Mouse (Mus musculus) ES-E14 (cell line): ENCODE results near the gene Rapgef2. TPM values are rescaled to one million over a fixed set of nuclear protein-coding genes. Genes with fewer than 3 reads are reported as not detected.

Source experiments
- DNase-seq: peaks from one replicate; pipeline ENCODE4 v3.0.0-alpha.2; 2013; ENCODE audit warnings: low read depth, low spot score
- H3K27ac ChIP-seq: 2 replicates; pipeline ENCODE4 v1.5.1; 2012; ENCODE audit warnings: low read depth, mild to moderate bottlenecking, low read length, moderate library complexity, mixed read lengths; ENCODE audit not compliant: poor library complexity, insufficient read depth, severe bottlenecking
- H3K36me3 ChIP-seq: 2 replicates; pipeline ENCODE4 v1.6.1; 2012; ENCODE audit warnings: mild to moderate bottlenecking, low read length, moderate library complexity, mixed read lengths; ENCODE audit not compliant: control insufficient read depth, poor library complexity, insufficient read depth, severe bottlenecking
- H3K4me1 ChIP-seq, 2 experiments: fragments of 150-350 bp in 1 of 2; sonication (generic) in 1 of 2; 2 replicates each; pipeline ENCODE4 v1.6.1; 2012; ENCODE audit warnings: low read length in 2 of 2, mild to moderate bottlenecking in 1 of 2, mixed read lengths in 1 of 2; ENCODE audit not compliant: control insufficient read depth in 2 of 2, insufficient read depth in 2 of 2, poor library complexity in 1 of 2
- H3K4me3 ChIP-seq, 2 experiments: fragments of 150-350 bp in 1 of 2; sonication (generic) in 1 of 2; 2 replicates each; pipeline ENCODE4 v1.5.1; 2012; ENCODE audit warnings: low read length in 2 of 2, low read depth in 1 of 2, mild to moderate bottlenecking in 1 of 2, mixed read lengths in 1 of 2; ENCODE audit not compliant: insufficient read depth in 1 of 2, poor library complexity in 1 of 2, severe bottlenecking in 1 of 2
- H3K9ac ChIP-seq: 2 replicates; pipeline ENCODE4 v1.6.1; 2012; ENCODE audit warnings: low read depth, mild to moderate bottlenecking, low read length, mixed read lengths; ENCODE audit not compliant: poor library complexity, insufficient read depth, severe bottlenecking
- H3K9me3 ChIP-seq: fragments of 150-350 bp; sonication (generic); 2 replicates; pipeline ENCODE4 v1.6.1; 2012; ENCODE audit warnings: low read depth, mild to moderate bottlenecking, low read length; ENCODE audit not compliant: control insufficient read depth, insufficient read depth
- CHD2 ChIP-seq: IDR thresholded peaks from 2 replicates; pipeline ENCODE4 v1.6.1; 2014; ENCODE audit warnings: mild to moderate bottlenecking, low read depth, low read length, inconsistent platforms
- HCFC1 ChIP-seq: IDR thresholded peaks from 2 replicates; pipeline ENCODE4 v1.6.1; 2012; ENCODE audit warnings: low read length, inconsistent platforms, borderline replicate concordance; ENCODE audit not compliant: insufficient read depth
- MAFK ChIP-seq: IDR thresholded peaks from 2 replicates; pipeline ENCODE4 v1.6.1; 2014; ENCODE audit warnings: mild to moderate bottlenecking, low read depth, low read length, inconsistent platforms; ENCODE audit not compliant: insufficient read depth
- ZC3H11A ChIP-seq: IDR thresholded peaks from 2 replicates; pipeline ENCODE4 v1.6.1; 2012; ENCODE audit warnings: low read depth, mild to moderate bottlenecking, inconsistent platforms, low read length, borderline replicate concordance
- ZNF384 ChIP-seq: IDR thresholded peaks from 2 replicates; pipeline ENCODE4 v1.6.1; 2012; ENCODE audit warnings: low read depth, low read length, inconsistent platforms
- in situ Hi-C, 2 experiments: fragments of 600-800 bp; cut with MboI; formaldehyde crosslinking; loops; one replicate each; pipeline ENCODE4 v1.15.1; 2025; ENCODE audit warnings: low sequenced_read_pairs in 2 of 2, inconsistent platforms in 1 of 2; ENCODE audit not compliant: unreplicated experiment in 2 of 2
- total RNA-seq: library from RNA; depleted of rRNA; stranded (reverse); fragments of 300-350 nt; gene quantifications from 2 replicates; pipeline ENCODE4 v1.2.3, GENCODE M21; 2012

Gene Rapgef2
- total RNA-seq, 1 experiment = 12.0 TPM

- no peak for DNase-seq
- Histone ChIP-seq H3K4me3 (no peak overlapping the region), H3K9me3 (no peaks in the 10 kb centered on the region), H3K9ac (no peak overlapping the region), H3K4me1 (peaks cover 3 to 5% of the 10 kb centered on the region in 2 experiments; a peak in 3 of 4 replicates), H3K27ac (no peak overlapping the region), H3K36me3 (no peaks in the 10 kb centered on the region)
- TF ChIP-seq ZNF384 (no peak), CHD2 (no peak), MAFK (no peak), HCFC1 (no peak), ZC3H11A (no peak)
- in situ Hi-C loops = no loop called here
These were observed 140.8 kb downstream of the Rapgef2 start for GRCm38 (mm10) chr3:79145407-79146055.

DNA sequence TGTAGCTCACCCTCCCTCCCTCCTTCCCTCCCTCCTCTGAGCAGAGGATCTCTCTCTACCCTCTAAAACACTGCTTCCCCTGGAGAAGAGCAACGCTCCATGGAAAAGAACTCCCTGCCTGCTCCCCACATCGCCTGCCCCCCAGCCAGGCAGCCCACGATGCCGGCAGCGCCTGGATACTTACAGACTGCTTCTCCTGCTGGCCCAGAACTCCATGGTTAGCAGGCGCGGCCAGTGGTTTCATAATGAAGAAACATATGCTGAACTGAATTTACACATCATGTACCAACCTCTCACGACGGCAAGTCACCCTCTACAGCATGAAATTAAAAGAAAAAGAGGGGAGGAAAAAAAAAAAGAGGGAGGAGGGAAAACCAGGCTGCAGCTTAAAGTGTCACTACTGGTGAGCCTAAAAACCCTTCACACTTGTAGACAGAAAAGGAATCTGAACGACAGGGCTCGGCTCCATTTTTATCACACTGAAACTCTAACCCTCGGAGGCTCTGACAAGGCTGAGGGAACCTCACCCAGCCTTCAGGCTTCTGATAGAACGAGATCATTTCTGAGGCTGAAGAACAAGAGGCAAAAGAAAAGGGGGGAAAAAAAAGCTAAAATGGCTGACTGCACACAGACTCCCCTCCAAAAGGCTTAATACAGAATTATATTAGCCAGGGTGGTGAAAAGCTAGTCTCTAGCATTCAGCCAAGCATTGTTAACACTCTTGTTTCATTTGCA lies 141.5 kb downstream of the Rapgef2 start:
- Histone ChIP-seq H3K36me3 (no peaks in the 10 kb centered on the region), H3K27ac (no peak overlapping the region), H3K4me1 (peaks cover 3 to 5% of the 10 kb centered on the region in 2 experiments; a peak in 3 of 4 replicates), H3K9ac (no peak overlapping the region), H3K9me3 (no peaks in the 10 kb centered on the region), H3K4me3 (no peak overlapping the region)
- DNase-seq = no peak
- in situ Hi-C loops = no loop called here
- TF ChIP-seq ZNF384 (no peak), HCFC1 (no peak), CHD2 (no peak), ZC3H11A (no peak), MAFK (no peak)

- no peak overlapping the region for H3K4me3 ChIP-seq
- in situ Hi-C loops = no loop called here
- TF ChIP-seq MAFK (no peak), ZC3H11A (no peak), ZNF384 (no peak), CHD2 (no peak), HCFC1 (no peak)
- peaks cover 3 to 5% of the 10 kb centered on the region in 2 experiments; a peak in 3 of 4 replicates for H3K4me1 ChIP-seq
- H3K9me3 ChIP-seq = no peaks in the 10 kb centered on the region
- H3K36me3 ChIP-seq = no peaks in the 10 kb centered on the region
- no peak for DNase-seq
- H3K9ac ChIP-seq = no peak overlapping the region
- H3K27ac ChIP-seq = no peak overlapping the region
These were observed 142.2 kb downstream of the Rapgef2 start for GRCm38 (mm10) chr3:79144085-79144484.

DNA sequence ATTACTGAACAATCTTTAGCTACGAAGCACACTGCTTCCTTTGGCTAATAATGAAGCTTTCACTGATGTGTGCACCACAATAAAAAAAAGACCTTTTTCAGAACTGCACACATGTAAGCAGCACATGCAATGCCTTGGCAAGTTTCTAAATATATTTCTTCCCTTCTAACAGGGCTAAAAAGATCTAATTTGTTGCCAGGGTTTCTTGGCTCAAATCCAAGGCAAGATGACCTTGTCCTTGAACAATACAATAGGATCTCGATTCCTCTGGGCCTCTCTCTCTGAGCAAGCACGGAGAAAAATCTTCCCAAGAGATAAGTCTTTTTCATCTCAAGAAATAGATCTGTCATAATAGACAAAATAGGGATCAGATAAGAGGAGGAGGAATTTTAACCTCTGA lies 147.1 kb downstream of the Rapgef2 start:
- no peaks in the 10 kb centered on the region for H3K36me3 ChIP-seq
- in situ Hi-C loops = no loop called here
- H3K27ac ChIP-seq = no peak overlapping the region
- H3K9ac ChIP-seq = no peak overlapping the region
- TF ChIP-seq MAFK (no peak), HCFC1 (no peak), ZNF384 (no peak), CHD2 (no peak), ZC3H11A (no peak)
- no peak for DNase-seq
- no peaks in the 10 kb centered on the region for H3K9me3 ChIP-seq
- no peak overlapping the region for H3K4me3 ChIP-seq
- peaks cover 3% of the 10 kb centered on the region in 2 experiments; a peak in 2 of 4 replicates for H3K4me1 ChIP-seq
